Mouse (Mus musculus) embryonic facial prominence, embryonic 11.5 days (tissue): Measurements from ENCODE around the gene Pde4dip. TPM values are rescaled to one million over a fixed set of nuclear protein-coding genes. Genes with fewer than 3 reads are reported as not detected.

Experiments
- ATAC-seq: fragments of 200-750 bp; cut with Nextera tagmentation; replicated peaks from 2 replicates; pipeline ENCODE4 v1.8.0; 2017; ENCODE audit warnings: low read depth; ENCODE audit not compliant: insufficient number of reproducible peaks, low FRiP score, low TSS enrichment
- DNase-seq: peaks from one replicate; pipeline ENCODE4 v3.0.0-alpha.2; 2015; ENCODE audit warnings: low spot score
- H3K27ac ChIP-seq: fragments of 300-500 bp; sonication (generic); replicated peaks from 2 replicates; pipeline ENCODE4 v1.5.1; 2014; ENCODE audit warnings: mild to moderate bottlenecking, low read depth, low read length, control low read depth
- H3K27me3 ChIP-seq: fragments of 300-500 bp; sonication (generic); 2 replicates; pipeline ENCODE4 v1.6.1; 2014; ENCODE audit warnings: mild to moderate bottlenecking, low read length, moderate library complexity, mixed read lengths; ENCODE audit not compliant: control insufficient read depth, insufficient read depth
- H3K36me3 ChIP-seq: fragments of 300-500 bp; sonication (generic); replicated peaks from 2 replicates; pipeline ENCODE4 v1.6.1; 2014; ENCODE audit warnings: low read depth, mild to moderate bottlenecking, low read length, moderate library complexity, mixed read lengths; ENCODE audit not compliant: control insufficient read depth, insufficient read depth
- H3K4me1 ChIP-seq: fragments of 300-500 bp; sonication (generic); 2 replicates; pipeline ENCODE4 v1.6.1; 2014; ENCODE audit warnings: low read length, mixed read lengths; ENCODE audit not compliant: control insufficient read depth, insufficient read depth
- H3K4me2 ChIP-seq: fragments of 300-500 bp; sonication (generic); 2 replicates; pipeline ENCODE4 v1.6.1; 2014; ENCODE audit warnings: low read depth, mild to moderate bottlenecking, control low read depth, low read length, moderate library complexity
- H3K4me3 ChIP-seq: fragments of 300-500 bp; sonication (generic); 2 replicates; pipeline ENCODE4 v1.5.1; 2014; ENCODE audit warnings: low read depth, low read length, control low read depth
- H3K9ac ChIP-seq: fragments of 300-500 bp; sonication (generic); replicated peaks from 2 replicates; pipeline ENCODE4 v1.6.1; 2014; ENCODE audit warnings: mild to moderate bottlenecking, control low read depth, low read length
- H3K9me3 ChIP-seq: fragments of 300-500 bp; sonication (generic); replicated peaks from 2 replicates; pipeline ENCODE4 v1.6.1; 2016; ENCODE audit warnings: mild to moderate bottlenecking, low read length, inconsistent platforms, mixed read lengths; ENCODE audit not compliant: control insufficient read depth
- WGBS: fragments of 180-500 bp; shearing (Covaris S2); extraction: QIAGEN DNeasy Blood & Tissue Kit; methylation state at CpG from one replicate; pipeline ENCODE4 v1.1.7; 2014; 5-methylcytosine and 5-hydroxymethylcytosine counted together
- polyA plus RNA-seq: library from polyadenylated mRNA; unstranded; fragments of >200 nt; fragmentation: Nextera tagmentation; extraction: Ambion mirVana; gene quantifications from 2 replicates; pipeline ENCODE4 v1.2.1, GENCODE M21; 2014

Gene Pde4dip
- polyA plus RNA-seq, 1 experiment from 2014 or later = 29.2 TPM

DNA sequence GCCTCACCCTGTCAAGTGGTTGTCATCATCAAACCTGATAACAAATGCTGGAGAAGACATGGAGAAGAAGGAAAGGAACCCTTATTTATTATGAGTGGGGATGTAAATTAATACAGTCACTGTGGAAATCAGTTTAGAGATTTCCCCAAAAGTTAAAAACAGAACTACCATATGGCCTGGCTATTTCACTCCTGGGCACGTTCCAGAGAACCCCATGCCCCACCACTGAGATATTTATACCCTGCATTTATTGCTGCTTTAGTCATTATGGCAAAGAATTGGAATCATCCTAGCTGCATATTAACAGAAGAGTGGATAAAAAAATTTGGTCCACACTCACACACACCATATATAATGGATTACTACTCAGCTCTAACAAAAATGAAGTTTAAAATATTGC, 98.4 kb downstream of the Pde4dip start:
- no peaks in the 10 kb centered on the region for H3K4me1 ChIP-seq
- H3K4me3 ChIP-seq = no peak overlapping the region
- WGBS = 87% methylated on average over 1 of the region's 1 CpGs
- H3K4me2 ChIP-seq = no peak overlapping the region
- DNase-seq (no peak), ATAC-seq (no peak)
- H3K9ac ChIP-seq = no peak overlapping the region
- H3K27ac ChIP-seq = no peak overlapping the region
- H3K27me3 ChIP-seq = no peaks in the 10 kb centered on the region
- H3K9me3 ChIP-seq = no peaks in the 10 kb centered on the region
- H3K36me3 ChIP-seq = no peaks in the 10 kb centered on the region

DNA sequence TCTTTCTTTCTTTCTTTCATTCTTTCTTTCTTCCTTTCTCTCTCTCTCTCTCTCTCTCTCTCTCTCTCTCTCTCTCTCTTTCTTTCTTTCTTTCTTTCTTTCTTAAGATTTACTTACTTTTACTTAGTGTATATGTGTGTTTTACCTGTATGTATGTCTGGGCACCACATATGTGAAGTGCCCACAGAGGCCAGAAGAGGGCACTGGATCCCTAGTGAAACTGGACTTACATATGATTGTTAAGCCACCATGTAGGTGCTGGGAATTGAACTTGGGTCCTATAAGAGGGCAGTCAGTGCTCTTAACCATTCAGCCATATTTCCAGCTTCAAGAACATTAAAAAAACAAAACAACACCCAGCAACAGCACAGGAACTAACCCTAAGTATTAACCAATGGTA, 99.2 kb downstream of the Pde4dip start:
- no peak overlapping the region for H3K4me3 ChIP-seq
- no peaks in the 10 kb centered on the region for H3K36me3 ChIP-seq
- H3K9me3 ChIP-seq = no peaks in the 10 kb centered on the region
- H3K27ac ChIP-seq = no peak overlapping the region
- H3K9ac ChIP-seq = no peak overlapping the region
- H3K4me2 ChIP-seq = no peak overlapping the region
- H3K4me1 ChIP-seq = no peaks in the 10 kb centered on the region
- H3K27me3 ChIP-seq = no peaks in the 10 kb centered on the region
- ATAC-seq (no peak), DNase-seq (no peak)

- Histone ChIP-seq H3K4me2 (no peak overlapping the region), H3K4me1 (no peaks in the 10 kb centered on the region), H3K27ac (no peak overlapping the region), H3K9me3 (no peaks in the 10 kb centered on the region), H3K36me3 (no peaks in the 10 kb centered on the region), H3K27me3 (no peaks in the 10 kb centered on the region), H3K4me3 (no peak overlapping the region), H3K9ac (no peak overlapping the region)
- ATAC-seq (no peak), DNase-seq (peak; percentile 35)
- 54% methylated on average over 4 of the region's 4 CpGs for WGBS
Measured at GRCm38 (mm10) chr3:97776195-97776594, 112.3 kb downstream of the Pde4dip start.

DNA sequence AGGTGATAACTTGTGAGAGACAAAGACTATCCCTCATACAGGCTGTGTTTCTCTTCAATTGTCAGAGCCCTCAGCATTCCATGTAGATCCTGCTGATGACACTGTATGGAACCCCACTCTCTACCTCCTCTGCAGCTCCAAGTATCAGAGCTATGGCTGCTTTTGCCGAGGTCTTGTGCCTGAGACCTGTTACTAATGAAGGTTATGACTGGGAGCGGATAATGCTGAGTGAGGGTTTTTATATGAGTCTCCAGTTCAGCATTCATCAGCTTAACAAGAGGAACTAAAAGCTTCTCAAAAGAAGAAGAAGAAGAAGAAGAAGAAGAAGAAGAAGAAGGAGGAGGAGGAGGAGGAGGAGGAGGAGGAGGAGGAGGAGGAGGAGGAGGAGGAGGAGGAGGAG, 112.8 kb downstream of the Pde4dip start:
- DNase-seq (no peak), ATAC-seq (no peak)
- Histone ChIP-seq H3K4me3 (no peak overlapping the region), H3K9me3 (no peaks in the 10 kb centered on the region), H3K4me2 (no peak overlapping the region), H3K27me3 (no peaks in the 10 kb centered on the region), H3K27ac (no peak overlapping the region), H3K36me3 (no peaks in the 10 kb centered on the region), H3K4me1 (no peaks in the 10 kb centered on the region), H3K9ac (no peak overlapping the region)
- 72% methylated on average over 2 of the region's 2 CpGs for WGBS

- Histone ChIP-seq H3K9ac (no peak overlapping the region), H3K4me2 (no peak overlapping the region), H3K36me3 (no peaks in the 10 kb centered on the region), H3K4me3 (no peak overlapping the region), H3K4me1 (no peaks in the 10 kb centered on the region), H3K27ac (no peak overlapping the region), H3K9me3 (no peaks in the 10 kb centered on the region), H3K27me3 (no peaks in the 10 kb centered on the region)
- DNase-seq (no peak), ATAC-seq (no peak)
- 72% methylated on average over 1 of the region's 1 CpGs for WGBS
Measured at GRCm38 (mm10) chr3:97774861-97775260, 113.6 kb downstream of the Pde4dip start.

DNA sequence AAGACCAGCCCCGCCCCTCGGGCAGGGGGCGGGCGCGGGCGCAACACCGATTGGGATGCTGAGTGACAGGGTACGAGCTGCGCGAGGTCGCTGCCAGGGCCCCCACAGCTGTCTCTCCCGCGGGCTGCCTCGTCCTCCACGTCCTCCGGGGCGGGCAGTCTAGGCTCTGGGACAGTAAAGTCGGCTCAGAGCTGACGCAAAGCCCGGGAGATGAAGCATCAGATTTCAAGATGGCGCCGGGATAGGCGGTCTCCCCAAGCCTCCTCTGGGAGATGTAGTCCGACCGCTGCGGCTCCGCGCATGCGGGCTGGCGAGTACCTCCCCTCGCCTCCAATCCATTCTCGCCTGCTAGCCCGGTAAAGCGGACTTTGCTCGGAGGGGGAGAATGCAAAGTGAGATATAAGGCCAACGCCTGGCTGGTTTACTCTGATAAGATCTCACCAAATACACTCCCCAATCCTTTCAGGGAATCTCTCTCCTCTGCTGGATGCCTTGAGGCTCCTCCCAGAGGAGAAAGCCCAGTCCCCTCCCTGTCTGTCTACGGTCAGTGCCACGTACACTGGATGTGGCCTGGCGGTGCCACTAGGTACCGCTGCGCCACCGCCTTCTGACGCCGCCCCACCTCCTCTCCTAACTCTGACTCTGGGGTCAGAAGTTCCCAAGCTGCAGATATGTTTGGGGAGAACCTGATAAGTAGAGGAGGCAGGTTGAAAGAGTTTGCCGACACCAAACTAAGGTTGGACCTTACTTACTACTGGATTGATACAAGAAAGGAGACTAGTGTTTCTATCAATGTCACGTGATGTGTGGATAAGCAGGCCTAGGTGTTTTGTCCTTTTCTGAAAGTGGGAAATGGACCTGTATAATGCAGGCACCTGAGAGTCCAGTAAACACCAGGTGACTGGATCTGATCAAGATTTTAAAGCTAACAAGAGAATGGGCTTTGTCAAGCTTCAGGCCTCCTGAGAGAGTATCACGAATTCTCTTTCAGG, 120.4 kb downstream of the Pde4dip start:
- 3% methylated on average over 47 of the region's 47 CpGs for WGBS
- no peaks in the 10 kb centered on the region for H3K27me3 ChIP-seq

GRCm38 (mm10) chr3:97767041-97767770, 121.3 kb downstream of the Pde4dip start:
- Histone ChIP-seq H3K4me2 (peak overlapping the region; percentile 83), H3K4me1 (no peaks in the 10 kb centered on the region; the same call in 1 of the 2 replicates), H3K9me3 (no peaks in the 10 kb centered on the region), H3K36me3 (no peaks in the 10 kb centered on the region), H3K27ac (peak overlapping the region; percentile 56; the same call in 1 of the 2 replicates), H3K9ac (peak overlapping the region; percentile 76), H3K27me3 (no peaks in the 10 kb centered on the region), H3K4me3 (peak overlapping the region; percentile 71)
- ATAC-seq (no peak; the same call in 1 of the 2 replicates), DNase-seq (peak; percentile 45)
- 6% methylated on average over 40 of the region's 40 CpGs for WGBS

More for the DNA sequence above, 120.4 kb downstream of the Pde4dip start:
- H3K27ac ChIP-seq = peak overlapping the region; percentile 56
- peak overlapping the region; percentile 71 for H3K4me3 ChIP-seq
- peak; percentile 96 for DNase-seq
- peak; percentile 97 for ATAC-seq
- H3K4me2 ChIP-seq = peak overlapping the region; percentile 83
- H3K4me1 ChIP-seq = no peaks in the 10 kb centered on the region; the same call in 1 of the 2 replicates
- no peaks in the 10 kb centered on the region for H3K36me3 ChIP-seq
- no peaks in the 10 kb centered on the region for H3K9me3 ChIP-seq
- peak overlapping the region; percentile 76 for H3K9ac ChIP-seq
